Mouse (Mus musculus) gastrocnemius, postnatal 14 days (tissue): ENCODE measurements around the gene Rbl1. TPM values are rescaled to one million over a fixed set of nuclear protein-coding genes. Genes with fewer than 3 reads are reported as not detected.
"Not testable (repeated sequence)": the region's sequence is repeated elsewhere in the genome, so short reads cannot be mapped to it uniquely, and the experiment has no call there.

Source experiments
- DNase-seq: peaks from one replicate; pipeline ENCODE4 v3.0.0; 2021; ENCODE audit warnings: mixed read lengths
- intact Hi-C: fragments of 180-260 bp; cut with DNase I; formaldehyde crosslinking; loops from one replicate; pipeline ENCODE4 v1.15.1; 2025; ENCODE audit warnings: low total_unique reads
- long read RNA-seq, 2 experiments: library from polyadenylated mRNA; stranded (forward); transcript quantifications; one replicate each; pipeline ENCODE4 v2.0.0; 2021
- total RNA-seq, 2 experiments: library from RNA; stranded (reverse); gene quantifications; 2 replicates each; pipeline ENCODE4 v1.2.3; 2021

The Rbl1 gene
- 1 to 10 TPM; 2.0 to 3.8 TPM for total RNA-seq
- long read RNA-seq, experiment 1, full-length matches to known transcripts: 1 of 1 reads
- long read RNA-seq, experiment 1, partial matches to known transcripts: 0 of 1 reads
- long read RNA-seq, experiment 1, other reads (novel, unspliced or antisense): 0 of 1 reads
- long read RNA-seq, experiment 2, full-length matches to known transcripts: 1 of 1 reads
- long read RNA-seq, experiment 2, partial matches to known transcripts: 0 of 1 reads
- long read RNA-seq, experiment 2, other reads (novel, unspliced or antisense): 0 of 1 reads

DNA sequence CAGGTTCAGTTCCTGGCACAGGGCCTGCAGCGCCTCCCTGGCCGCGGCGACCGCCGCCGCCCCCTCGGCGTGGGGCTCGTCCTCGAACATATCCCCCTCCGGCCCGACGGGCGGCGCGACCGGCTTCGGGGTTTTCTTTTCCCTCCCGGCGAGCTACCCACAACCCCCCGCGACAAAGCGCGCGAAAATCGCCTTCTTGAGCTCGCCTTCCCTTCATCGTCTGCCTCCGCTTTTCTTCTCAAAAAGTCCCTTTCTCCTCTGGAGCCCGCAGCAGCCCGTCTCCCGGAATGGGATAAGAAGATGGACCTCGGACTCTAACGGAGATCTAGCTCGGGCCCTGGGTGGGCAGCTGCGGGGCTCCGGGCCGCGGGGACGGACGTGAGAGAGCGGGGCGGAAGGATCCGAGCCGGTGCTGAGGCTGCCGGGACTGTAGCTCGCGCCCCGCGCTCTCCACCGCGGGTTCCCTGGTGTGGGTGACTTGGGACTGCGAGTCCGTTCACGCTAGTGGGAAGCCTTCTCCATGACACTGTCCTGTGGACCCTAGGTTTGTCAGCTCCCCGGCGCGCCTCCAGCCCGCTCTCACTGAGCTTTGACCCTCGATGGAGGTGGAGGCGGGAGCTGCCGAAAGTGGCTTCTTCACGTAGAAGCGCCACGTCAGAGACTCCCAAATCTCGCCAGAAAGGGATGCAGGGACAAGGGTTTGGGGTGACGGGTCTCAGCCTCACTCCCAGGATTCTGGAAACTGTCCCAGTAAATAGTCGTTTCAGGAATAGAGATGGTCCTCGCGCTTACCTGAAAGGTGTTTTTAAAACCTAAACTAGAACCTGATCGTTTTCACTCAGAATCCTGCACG is at the start of gene Rbl1:
Gene Rbl1, minus strand, starts transcription at position 169 of the 853 bp plus-strand sequence.
- intact Hi-C loops: no loop called here

DNA sequence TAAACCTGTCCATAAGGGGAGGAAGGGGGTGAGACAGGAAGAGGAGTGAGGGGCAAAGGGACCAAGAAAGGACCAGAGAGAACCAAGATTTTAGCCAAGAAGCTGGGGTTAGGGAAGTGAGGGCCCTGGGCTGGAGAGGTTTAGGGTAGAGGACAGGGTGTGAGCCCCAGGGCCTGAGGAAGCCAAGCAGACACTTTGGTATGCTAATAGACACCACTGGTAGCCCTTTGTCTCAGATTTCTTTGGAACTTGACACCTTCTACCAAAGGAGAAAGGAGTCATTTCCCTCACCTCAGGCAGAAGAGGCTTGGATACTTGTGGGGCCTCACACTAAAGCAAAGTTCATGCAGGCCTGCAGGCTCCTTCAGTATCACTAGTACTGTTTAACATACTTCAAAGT is 43.8 kb upstream of the Rbl1 start:
- DNase-seq: no peak
- intact Hi-C loops: no loop called here

More for the DNA sequence above, at the start of gene Rbl1:
- DNase-seq: peak; percentile 89

DNA sequence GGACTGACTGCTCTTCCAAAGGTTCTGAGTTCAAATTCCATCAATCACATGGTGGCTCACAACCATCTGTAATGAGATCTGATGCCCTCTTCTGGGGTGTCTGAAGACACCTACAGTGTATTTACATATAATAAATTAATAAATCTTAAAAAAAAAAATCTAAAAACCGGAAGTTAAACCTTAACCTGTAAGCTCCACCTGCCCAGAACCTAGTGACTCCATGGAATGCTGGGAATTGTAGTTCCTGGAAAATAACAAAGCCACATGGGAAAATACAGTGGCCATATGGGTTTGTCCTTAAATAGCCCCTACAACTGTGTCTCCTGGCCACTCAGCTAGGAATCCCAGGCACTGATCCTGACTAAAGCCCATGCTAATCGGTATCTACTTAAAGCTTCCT is 41.3 kb upstream of the Rbl1 start:
- intact Hi-C loops: no loop called here
- no peak for DNase-seq

DNA sequence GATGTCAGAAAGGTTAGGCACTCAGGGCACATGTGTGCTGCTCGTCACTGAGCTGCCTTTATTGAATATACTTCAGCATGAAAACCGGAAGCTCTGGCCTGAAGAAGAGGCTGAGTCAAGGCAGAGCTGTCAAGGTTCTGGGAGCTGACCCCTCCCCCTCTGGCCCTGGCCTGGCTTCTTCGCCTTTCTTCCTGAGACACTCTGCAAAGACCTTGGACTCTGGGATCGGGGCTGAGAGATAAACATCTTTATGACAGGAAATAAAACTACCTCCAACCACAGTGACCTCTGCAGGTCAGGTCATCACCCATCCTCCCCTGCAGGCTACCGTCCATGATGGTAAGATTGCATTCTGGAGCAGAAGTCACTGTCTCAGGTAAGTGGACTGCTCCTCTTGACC is 40.7 kb upstream of the Rbl1 start:
- no peak for DNase-seq
- intact Hi-C loops: no loop called here

GRCm38 (mm10) chr2:157235946-157236345 is 31.6 kb upstream of the Rbl1 start:
- no peak for DNase-seq
- intact Hi-C loops: no loop called here

DNA sequence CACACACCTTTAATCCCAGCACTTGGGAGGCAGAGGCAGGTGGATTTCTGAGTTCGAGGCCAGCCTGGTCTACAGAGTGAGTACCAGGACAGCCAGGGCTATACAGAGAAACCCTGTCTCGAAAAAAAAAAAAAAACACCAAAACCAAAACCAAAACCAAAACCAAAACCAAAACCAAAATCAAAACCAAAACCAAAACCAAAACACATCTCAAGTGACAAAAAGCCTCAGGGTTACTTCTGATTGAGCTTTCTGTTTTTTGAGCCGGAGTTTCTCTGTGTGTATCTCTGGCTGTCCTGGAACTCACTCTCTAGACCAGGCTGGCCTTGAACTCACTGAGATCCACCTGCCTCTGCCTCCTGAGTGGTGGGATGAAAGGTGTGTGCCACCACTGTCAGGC is 17.6 kb upstream of the Rbl1 start:
- DNase-seq, intact Hi-C loops: not testable (repeated sequence)

GRCm38 (mm10) chr2:157220108-157220507 is 15.8 kb upstream of the Rbl1 start:
- intact Hi-C loops: no loop called here
- DNase-seq: no peak

DNA sequence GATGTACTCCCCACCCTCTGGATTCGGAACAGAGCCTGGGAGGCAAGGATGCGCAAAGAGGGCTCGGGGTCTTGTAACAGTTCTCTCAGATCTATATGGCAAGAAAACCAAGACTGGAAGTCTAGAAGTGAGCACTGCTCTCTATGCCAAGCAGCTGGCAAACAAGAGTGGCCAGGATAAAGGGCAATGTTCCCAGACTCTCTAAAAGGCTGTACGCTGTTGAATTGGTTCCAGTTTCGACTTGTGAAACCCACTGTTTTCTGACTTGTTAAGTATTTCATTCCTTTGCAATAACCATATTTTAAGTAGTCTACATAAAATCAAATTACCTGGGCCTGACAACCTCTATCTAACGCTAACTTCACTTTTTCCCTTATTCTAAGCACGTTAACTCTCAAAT is 7.4 kb upstream of the Rbl1 start:
- no peak for DNase-seq
- intact Hi-C loops: no loop called here

- intact Hi-C loops: no loop called here
- peak; percentile 20 for DNase-seq
Measured at GRCm38 (mm10) chr2:157203459-157204365, 622 bp downstream of the Rbl1 start.

DNA sequence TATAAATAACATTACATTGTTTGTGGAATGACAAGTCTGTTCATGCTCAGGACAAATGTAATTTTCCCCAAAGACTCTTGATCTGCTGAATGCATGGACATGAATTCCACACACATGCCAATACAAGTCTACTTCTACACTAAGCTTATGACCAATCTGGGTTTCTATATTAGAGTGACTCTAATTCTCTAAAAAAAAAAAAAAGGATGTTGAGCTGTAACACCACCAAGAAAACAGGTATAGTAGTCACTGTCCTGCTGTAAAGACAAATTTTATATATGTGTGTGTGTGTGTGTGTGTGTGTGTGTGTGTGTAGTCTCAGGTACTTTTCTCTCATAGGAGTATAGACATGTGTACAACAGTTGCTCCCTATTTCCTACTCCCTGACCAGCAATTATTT is 1.3 kb downstream of the Rbl1 start:
- intact Hi-C loops: no loop called here
- no peak for DNase-seq

DNA sequence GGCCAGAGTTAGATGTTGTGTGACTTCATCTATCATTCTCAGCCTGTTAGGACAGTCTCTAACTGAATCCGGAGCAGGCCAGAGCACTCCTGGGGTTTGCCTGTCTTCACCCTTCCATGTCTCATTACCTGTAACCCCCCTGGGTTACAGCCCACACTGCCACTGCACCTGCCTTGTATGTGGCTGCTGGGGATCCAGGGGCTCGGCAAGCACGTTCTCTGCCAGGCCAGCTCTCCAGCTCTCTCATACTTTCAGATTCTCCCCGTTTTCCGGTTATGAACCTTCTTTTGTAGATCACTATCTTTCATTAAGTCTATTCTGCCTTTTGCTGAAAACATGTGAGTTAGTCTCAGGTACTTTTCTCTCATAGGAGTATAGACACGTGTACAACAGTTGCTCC is 2.0 kb downstream of the Rbl1 start:
- no peak for DNase-seq
- intact Hi-C loops: no loop called here

- intact Hi-C loops: no loop called here
- DNase-seq: peak; percentile 8
Measured at GRCm38 (mm10) chr2:157201081-157201830, 3.1 kb downstream of the Rbl1 start.

DNA sequence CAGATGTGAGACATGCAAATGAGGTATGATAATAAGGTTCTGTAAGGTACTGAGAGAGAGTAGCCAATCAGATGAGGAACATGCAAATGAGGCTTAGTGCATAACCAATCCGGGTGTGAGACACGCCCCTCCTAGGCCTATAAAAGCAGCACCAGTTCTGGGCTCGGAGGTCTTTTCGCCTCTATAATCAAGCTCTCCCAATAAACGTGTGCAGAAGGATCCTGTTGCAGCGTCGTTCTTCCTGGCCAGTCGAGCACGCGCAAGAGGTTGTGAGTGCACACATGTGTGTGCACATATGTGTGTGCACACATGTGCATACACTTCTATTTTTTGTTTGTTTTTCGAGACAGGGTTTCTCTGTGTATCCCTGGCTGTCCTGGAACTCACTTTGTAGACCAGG is 5.9 kb downstream of the Rbl1 start:
- DNase-seq, intact Hi-C loops: not testable (repeated sequence)

DNA sequence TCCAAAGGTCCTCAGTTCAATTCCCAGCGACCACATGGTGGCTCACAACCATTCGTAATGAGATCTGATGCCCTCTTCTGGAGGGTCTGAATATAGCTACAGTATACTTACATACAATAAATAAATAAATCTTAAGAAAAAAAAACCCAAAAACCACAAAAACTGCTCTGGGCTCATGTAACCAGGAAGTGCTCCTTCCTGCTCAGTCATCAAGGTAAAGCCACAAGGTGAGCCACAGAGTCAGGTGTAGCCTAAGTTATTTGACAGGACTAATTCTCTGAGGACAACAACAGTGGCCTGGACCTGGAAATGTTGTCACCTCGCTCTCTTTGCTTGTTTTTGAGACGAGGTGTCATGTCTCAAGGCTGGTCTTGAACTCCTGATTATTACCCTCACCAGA is 13.7 kb downstream of the Rbl1 start:
- DNase-seq: no peak
- intact Hi-C loops: no loop called here

DNA sequence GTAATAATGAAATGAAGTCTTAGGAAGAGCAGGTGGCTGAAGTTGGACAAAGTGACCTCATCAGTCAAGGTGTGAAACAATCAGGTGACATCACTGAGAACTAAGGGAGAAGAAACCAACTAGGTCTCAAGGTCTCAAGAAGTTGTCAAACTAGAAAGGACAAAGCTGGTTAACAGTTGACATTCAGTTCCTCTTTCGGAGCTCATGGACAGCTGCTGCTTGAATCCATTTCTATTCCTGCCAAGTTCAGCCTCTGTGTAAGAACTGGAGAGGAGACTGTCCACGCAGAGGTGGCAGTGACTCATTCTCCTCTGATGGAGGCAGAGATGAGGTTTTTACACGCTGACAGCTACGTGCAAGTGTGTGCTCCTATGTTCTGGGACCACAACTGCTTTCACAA is 17.1 kb downstream of the Rbl1 start:
- no peak for DNase-seq

GRCm38 (mm10) chr2:157186504-157186903 is 17.8 kb downstream of the Rbl1 start:
- DNase-seq: no peak
- intact Hi-C loops: no loop called here

More for the DNA sequence above, 17.1 kb downstream of the Rbl1 start:
- intact Hi-C loops: no loop called here

DNA sequence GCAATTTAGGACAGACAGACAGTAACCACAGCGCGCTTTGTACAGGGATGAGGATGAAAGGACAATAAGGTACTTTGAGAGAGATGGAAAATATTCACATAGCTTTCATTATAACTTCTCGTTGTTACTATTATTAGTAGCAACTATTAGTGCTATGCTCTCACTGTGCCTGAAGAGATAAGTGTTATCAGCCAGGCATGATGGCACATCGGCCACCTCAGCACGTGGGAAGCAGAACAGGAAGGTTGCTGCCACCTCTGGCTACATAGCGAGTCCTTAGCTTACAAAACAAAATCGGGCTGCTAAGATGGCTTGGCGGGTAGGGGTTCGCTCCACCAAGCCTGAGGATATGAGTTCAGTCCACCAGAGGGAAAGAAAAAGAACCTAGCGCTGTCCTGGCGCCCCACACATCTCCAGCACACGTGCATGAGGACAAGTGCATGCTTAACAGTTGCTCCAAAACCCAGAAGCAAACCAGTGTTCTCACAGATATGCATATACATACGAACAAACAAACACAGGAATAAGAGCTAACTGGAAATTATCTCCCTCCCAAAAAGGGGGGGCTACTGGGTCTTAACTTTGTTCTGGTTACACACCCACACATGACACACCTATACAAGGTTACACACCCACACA is 19.2 kb downstream of the Rbl1 start:
- intact Hi-C loops: no loop called here
- DNase-seq: no peak

GRCm38 (mm10) chr2:157178167-157178566 is 26.2 kb downstream of the Rbl1 start:
- intact Hi-C loops: no loop called here
- no peak for DNase-seq

DNA sequence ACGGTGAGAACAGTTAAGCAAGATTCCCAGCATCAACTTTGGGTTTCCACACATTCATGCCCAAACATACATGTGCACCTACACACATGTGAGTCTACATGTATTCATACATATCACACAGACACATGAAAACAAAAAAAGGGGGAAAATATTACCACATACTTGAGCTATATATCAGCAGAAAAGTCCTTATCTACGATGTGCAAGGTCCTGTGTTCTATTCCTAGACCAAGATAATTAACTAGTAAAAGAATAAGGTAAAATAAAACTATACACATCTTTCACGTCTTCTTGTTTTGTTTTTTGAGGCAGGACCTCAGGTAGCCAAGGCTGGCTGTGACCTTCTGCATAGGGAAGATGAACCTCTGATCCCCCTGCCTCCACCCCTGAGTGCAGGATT is 28.1 kb downstream of the Rbl1 start:
- intact Hi-C loops: no loop called here
- DNase-seq: no peak
